Mouse (Mus musculus) hindbrain, embryonic 16.5 days (tissue): Measurements from ENCODE around the gene Far2. TPM values are rescaled to one million over a fixed set of nuclear protein-coding genes. Genes with fewer than 3 reads are reported as not detected.

Experiments
- ATAC-seq: fragments of 200-750 bp; cut with Nextera tagmentation; 2 replicates; pipeline ENCODE4 v1.8.0; 2017; ENCODE audit warnings: moderate TSS enrichment, moderate library complexity
- H3K27ac ChIP-seq: fragments of 300-500 bp; sonication (generic); 2 replicates; pipeline ENCODE4 v1.5.1; 2014; ENCODE audit warnings: low read depth, mild to moderate bottlenecking, control low read depth, low read length, moderate library complexity
- H3K27me3 ChIP-seq: fragments of 300-500 bp; sonication (generic); replicated peaks from 2 replicates; pipeline ENCODE4 v1.6.1; 2014; ENCODE audit warnings: low read length; ENCODE audit not compliant: control insufficient read depth, insufficient read depth
- H3K36me3 ChIP-seq: fragments of 300-500 bp; sonication (generic); 2 replicates; pipeline ENCODE4 v1.6.1; 2014; ENCODE audit warnings: mild to moderate bottlenecking, low read length, moderate library complexity, mixed read lengths; ENCODE audit not compliant: control insufficient read depth, insufficient read depth
- H3K4me1 ChIP-seq: fragments of 300-500 bp; sonication (generic); 2 replicates; pipeline ENCODE4 v1.6.1; 2014; ENCODE audit warnings: low read depth, low read length; ENCODE audit not compliant: control insufficient read depth, insufficient read depth
- H3K4me2 ChIP-seq: fragments of 300-500 bp; sonication (generic); 2 replicates; pipeline ENCODE4 v1.6.1; 2014; ENCODE audit warnings: mild to moderate bottlenecking, low read length, control low read depth, moderate library complexity
- H3K4me3 ChIP-seq: fragments of 300-500 bp; sonication (generic); 2 replicates; pipeline ENCODE4 v1.5.1; 2014; ENCODE audit warnings: mild to moderate bottlenecking, low read length, control low read depth, moderate library complexity
- H3K9ac ChIP-seq: fragments of 300-500 bp; sonication (generic); 2 replicates; pipeline ENCODE4 v1.6.1; 2014; ENCODE audit warnings: low read depth, mild to moderate bottlenecking, control low read depth, low read length, moderate library complexity
- H3K9me3 ChIP-seq: fragments of 300-500 bp; sonication (generic); 2 replicates; pipeline ENCODE4 v1.6.1; 2014; ENCODE audit warnings: mild to moderate bottlenecking, low read length, moderate library complexity; ENCODE audit not compliant: control insufficient read depth
- WGBS: fragments of 180-500 bp; shearing (Covaris S2); extraction: QIAGEN DNeasy Blood & Tissue Kit; methylation state at CpG from one replicate; pipeline ENCODE4 v1.1.7; 2014; 5-methylcytosine and 5-hydroxymethylcytosine counted together
- polyA plus RNA-seq: library from polyadenylated mRNA; unstranded; fragments of >200 nt; fragmentation: Nextera tagmentation; extraction: Ambion mirVana; gene quantifications from 2 replicates; pipeline ENCODE4 v1.2.1, GENCODE M21; 2015

Gene Far2
- polyA plus RNA-seq = 30.8 and 34.3 TPM in 2 replicates

DNA sequence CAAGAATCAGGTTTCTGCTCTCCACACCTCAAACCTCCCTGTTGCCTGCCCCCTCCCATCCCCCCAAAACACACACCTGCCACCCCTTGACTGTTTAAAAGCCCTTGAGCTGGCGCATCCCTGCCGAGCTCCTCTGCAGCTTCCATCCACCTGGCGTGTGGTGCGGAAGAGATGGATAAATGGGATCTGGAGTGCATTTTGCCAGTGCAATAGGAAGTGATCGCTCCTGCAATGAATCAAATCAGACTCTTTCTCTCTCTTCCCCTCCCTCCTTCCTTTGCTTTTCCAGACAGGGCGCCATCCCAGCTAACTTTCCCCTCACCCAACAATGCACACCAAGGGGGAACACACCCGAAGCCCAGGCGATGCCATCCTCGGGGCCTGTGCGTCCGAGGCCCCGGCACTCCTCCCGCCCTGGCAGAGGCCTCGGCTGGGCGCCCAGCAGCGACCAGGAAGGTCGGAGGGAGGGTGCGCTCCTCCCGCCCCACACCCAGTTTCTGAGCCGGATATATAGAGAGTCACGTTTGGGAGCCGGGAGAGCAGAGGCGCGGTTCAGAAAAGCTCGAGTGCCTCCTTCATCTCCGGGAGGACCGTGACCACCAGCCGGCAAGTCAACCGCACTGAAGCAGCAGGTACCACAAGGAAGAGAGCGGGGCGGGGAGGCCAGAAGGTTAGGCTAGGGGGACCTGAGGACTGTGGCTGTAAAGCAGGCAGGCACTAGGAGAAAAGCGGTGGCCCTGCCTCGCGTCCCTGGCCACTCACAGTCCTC, at the start of gene Far2:
Far2 (plus strand) TSS at position 379 of the 769 bp plus-strand sequence.
- Histone ChIP-seq H3K36me3 (no peaks in the 10 kb centered on the region), H3K4me3 (peak within 1 kb of the TSS; percentile 47), H3K9ac (peak within 1 kb of the TSS; percentile 77), H3K9me3 (no peaks in the 10 kb centered on the region), H3K27ac (peak within 1 kb of the TSS; percentile 66), H3K4me1 (peaks cover 6% of the 10 kb centered on the region), H3K4me2 (peak within 1 kb of the TSS; percentile 63), H3K27me3 (no peaks in the 10 kb centered on the region)
- WGBS = 3% methylated on average over 34 of the region's 34 CpGs
- ATAC-seq = peak; percentile 88

DNA sequence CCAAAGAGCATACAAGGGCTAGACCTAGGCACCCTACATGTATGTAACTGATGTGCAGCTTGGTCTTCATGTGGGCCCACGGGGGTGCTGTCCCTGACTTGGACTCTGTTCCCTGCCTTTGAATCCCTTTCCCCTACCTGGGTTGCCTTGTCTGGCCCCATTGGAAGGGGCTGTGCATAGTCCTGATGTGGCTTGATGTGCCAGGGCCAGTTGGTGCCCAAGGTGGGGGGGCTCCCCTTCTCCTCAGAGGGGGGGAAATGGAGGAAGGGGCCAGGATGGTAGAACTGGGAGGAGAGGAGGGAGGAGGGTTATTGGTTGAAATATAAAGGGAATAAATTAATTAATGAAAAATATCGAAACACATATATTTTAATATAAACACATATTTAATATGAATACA, 46.6 kb upstream of the Far2 start:
- H3K9ac ChIP-seq = no peak overlapping the region
- H3K4me1 ChIP-seq = no peaks in the 10 kb centered on the region
- ATAC-seq = no peak
- no peak overlapping the region for H3K4me3 ChIP-seq
- H3K4me2 ChIP-seq = no peak overlapping the region
- H3K27me3 ChIP-seq = no peaks in the 10 kb centered on the region
- 89% methylated on average over 2 of the region's 2 CpGs for WGBS
- H3K9me3 ChIP-seq = no peaks in the 10 kb centered on the region
- no peak overlapping the region for H3K27ac ChIP-seq
- H3K36me3 ChIP-seq = no peaks in the 10 kb centered on the region

DNA sequence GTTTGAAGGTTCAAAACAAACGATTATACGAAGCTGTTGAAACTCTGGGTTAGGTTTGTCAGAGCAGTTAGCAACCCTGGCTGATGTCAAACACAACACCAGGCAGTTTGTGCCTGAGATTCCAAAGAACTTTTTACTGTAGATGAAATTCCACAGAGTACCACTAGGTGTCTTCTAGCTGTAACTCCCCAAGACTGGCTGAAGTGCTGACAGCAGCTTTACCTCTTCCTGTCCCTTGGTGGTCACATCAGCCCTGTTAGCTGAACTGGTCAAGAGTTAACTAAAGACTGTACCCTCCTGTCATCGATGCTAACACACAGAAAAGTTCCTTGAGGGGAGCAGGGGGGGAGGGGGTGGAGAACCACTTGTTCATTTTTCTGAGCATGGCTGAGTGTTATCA, 46.0 kb upstream of the Far2 start:
- 0 out of 2 replicates have a peak, but pooled peaks have one; percentile 34 for ATAC-seq
- H3K9me3 ChIP-seq = no peaks in the 10 kb centered on the region
- H3K4me1 ChIP-seq = no peaks in the 10 kb centered on the region
- WGBS = 51% methylated on average over 3 of the region's 3 CpGs
- H3K4me2 ChIP-seq = no peak overlapping the region
- H3K27me3 ChIP-seq = no peaks in the 10 kb centered on the region
- H3K4me3 ChIP-seq = no peak overlapping the region
- no peak overlapping the region for H3K9ac ChIP-seq
- no peak overlapping the region for H3K27ac ChIP-seq
- H3K36me3 ChIP-seq = no peaks in the 10 kb centered on the region

DNA sequence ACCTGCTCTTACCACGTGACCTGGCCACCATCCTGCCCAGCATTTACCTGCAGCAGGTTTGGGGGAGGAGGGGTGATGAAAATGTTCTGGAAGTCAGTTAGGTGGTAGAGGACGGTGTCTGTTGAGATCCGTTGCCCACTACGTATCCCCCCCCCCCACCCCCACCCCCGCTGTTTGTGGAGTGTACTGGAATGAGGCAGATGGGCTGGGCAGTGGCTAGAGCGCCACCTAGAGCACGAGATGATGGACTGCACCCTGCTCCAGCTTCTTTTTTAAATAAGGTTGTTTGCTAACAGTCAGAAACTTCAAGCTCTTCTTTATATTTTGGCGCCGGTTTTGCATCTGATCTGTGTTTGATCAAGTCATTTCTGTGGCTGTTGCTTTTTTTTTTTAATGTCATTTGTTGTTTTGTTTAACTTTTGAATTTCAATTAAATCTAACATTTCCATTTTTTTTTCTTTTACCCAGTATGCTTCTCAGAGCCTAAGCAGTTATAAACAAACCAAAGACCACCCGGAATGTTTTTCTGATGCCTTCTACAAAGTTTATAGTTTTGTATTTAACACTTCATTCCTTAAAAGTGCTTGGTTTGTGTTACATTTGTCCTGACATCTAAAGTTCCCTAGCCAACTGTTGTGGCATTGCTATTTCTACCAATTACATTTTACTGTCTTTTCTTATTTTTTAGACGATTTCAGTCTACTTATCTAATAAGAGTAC, 40.8 kb upstream of the Far2 start:
- no peak overlapping the region for H3K9ac ChIP-seq
- no peak overlapping the region for H3K4me3 ChIP-seq
- H3K36me3 ChIP-seq = no peaks in the 10 kb centered on the region
- no peaks in the 10 kb centered on the region for H3K4me1 ChIP-seq
- WGBS = 70% methylated on average over 11 of the region's 11 CpGs
- no peaks in the 10 kb centered on the region for H3K9me3 ChIP-seq
- ATAC-seq = no peak
- no peak overlapping the region for H3K27ac ChIP-seq
- no peaks in the 10 kb centered on the region for H3K27me3 ChIP-seq
- no peak overlapping the region for H3K4me2 ChIP-seq

DNA sequence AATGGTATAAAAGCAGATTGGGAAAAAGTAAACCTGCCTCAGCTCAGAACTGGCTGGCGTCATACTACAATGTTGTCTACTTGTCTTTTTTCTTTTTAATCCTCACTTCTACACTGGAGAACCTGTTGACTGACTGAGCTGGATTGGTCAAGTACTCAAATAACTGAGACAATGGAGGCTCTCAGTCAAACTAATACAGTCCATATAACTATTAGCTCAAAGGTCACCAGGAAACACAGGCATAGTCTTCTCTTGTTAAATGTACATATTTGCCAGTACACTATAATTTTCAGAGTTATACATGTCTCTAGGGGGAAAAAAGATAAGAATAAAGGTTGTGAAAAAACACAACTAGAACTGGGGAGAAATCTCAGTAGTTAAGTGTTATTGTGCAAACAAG, 6.3 kb upstream of the Far2 start:
- WGBS = 98% methylated on average over 1 of the region's 1 CpGs
- H3K9ac ChIP-seq = no peak overlapping the region
- no peaks in the 10 kb centered on the region for H3K27me3 ChIP-seq

DNA sequence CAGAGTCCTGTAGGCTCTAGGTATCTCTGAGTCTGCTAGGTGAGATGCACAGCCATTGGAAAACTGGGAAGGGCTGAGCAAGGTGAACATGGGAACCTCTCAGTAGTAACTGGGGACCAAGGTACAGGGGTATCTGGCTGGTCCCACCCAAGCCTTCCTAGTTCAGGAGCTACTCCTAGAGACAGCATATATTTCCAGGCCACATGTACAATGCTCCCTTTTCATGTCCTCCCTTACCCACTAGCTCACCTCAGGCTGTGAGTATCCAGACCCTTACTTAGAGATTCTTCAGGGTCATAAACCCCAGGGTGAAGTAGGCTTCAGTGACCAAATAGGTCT, 560 bp downstream of the Far2 start:
- H3K27ac ChIP-seq = peak overlapping the region; percentile 66; the same call in 1 of the 2 replicates
- peak overlapping the region; percentile 47 for H3K4me3 ChIP-seq
- H3K36me3 ChIP-seq = no peaks in the 10 kb centered on the region
- H3K4me1 ChIP-seq = peaks cover 6% of the 10 kb centered on the region
- H3K27me3 ChIP-seq = no peaks in the 10 kb centered on the region
- peak; percentile 60; the same call in 1 of the 2 replicates for ATAC-seq
- no peaks in the 10 kb centered on the region for H3K9me3 ChIP-seq
- H3K4me2 ChIP-seq = peak overlapping the region; percentile 63
- H3K9ac ChIP-seq = peak overlapping the region; percentile 77

More for the DNA sequence above, 6.3 kb upstream of the Far2 start:
- Histone ChIP-seq H3K4me1 (no peaks in the 10 kb centered on the region), H3K9me3 (no peaks in the 10 kb centered on the region; the same call in 1 of the 2 replicates), H3K4me3 (no peak overlapping the region), H3K27ac (no peak overlapping the region), H3K4me2 (no peak overlapping the region), H3K36me3 (no peaks in the 10 kb centered on the region)
- no peak for ATAC-seq

DNA sequence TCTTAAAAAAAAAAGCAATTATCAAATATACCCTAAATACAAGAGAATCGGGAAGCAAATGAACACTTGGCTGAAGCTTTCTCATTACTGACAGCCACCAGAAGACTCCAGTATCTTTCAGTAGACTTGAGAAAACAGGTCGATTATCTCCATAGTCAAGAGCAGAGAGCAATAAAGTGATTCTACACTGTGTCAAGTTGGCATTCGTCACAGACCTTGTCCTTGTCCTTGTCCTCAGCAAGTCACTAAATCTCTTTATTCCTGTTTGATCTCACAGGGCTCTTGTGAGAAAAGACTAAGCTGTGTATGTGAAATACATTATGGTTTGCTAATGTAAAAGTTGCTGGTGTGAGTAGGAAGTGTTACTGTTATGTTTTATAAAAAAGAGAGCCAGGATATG, 16.1 kb downstream of the Far2 start:
- no peak overlapping the region for H3K9ac ChIP-seq
- whole genome bisulfite sequencing = 89% methylated on average over 3 of the region's 3 CpGs
- H3K27ac ChIP-seq = no peak overlapping the region
- no peak overlapping the region for H3K4me3 ChIP-seq
- no peak for ATAC-seq
- no peaks in the 10 kb centered on the region for H3K4me1 ChIP-seq
- no peaks in the 10 kb centered on the region for H3K27me3 ChIP-seq
- H3K36me3 ChIP-seq = no peaks in the 10 kb centered on the region
- no peaks in the 10 kb centered on the region for H3K9me3 ChIP-seq
- no peak overlapping the region for H3K4me2 ChIP-seq

DNA sequence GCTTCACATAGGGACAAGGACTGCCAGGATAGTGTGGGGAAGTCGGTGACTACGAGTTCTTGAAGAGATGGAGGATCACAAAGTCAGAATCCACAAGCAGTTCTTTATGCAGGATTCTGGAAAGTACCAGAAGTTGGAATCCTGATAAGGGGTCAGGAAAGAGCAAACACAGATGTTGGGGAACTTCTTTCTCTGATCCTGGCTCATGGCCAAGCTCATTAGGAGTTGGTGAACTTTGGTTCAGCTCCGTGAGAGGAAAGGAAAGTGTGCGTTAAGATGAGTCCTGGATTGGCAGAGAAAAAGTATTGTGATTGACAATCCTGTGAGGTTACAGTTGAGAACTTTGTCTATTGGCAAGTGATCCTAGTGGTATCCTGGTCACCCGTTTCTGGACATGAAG, 19.2 kb downstream of the Far2 start:
- Histone ChIP-seq H3K36me3 (no peaks in the 10 kb centered on the region), H3K9me3 (no peaks in the 10 kb centered on the region), H3K27me3 (no peaks in the 10 kb centered on the region), H3K4me1 (no peaks in the 10 kb centered on the region), H3K27ac (no peak overlapping the region), H3K4me3 (no peak overlapping the region), H3K4me2 (no peak overlapping the region), H3K9ac (no peak overlapping the region)
- 83% methylated on average over 5 of the region's 5 CpGs for WGBS
- no peak for ATAC-seq

DNA sequence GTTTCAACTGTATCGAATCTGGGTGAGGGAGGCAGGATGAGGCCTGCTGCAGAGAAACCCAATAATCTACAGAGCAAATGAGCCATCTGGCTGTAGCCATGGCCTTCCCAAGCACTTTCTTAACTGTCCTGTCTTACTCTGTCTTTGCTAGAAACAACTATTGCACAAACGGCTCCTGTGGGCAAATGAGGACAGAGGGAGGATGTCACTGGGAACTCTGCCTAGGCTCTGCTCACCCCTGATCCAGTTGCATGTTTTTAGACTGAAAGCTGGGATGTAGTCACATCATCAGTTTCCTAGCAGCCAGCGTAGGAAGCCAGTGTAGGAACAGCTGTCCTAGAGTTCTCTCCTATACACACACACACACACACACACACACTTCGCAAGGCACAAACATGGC, 21.7 kb downstream of the Far2 start:
- Histone ChIP-seq H3K27me3 (no peaks in the 10 kb centered on the region), H3K9me3 (no peaks in the 10 kb centered on the region), H3K9ac (no peak overlapping the region), H3K36me3 (no peaks in the 10 kb centered on the region), H3K4me3 (no peak overlapping the region), H3K4me1 (no peaks in the 10 kb centered on the region), H3K4me2 (no peak overlapping the region), H3K27ac (no peak overlapping the region)
- no peak for ATAC-seq
- WGBS = 91% methylated on average over 4 of the region's 4 CpGs
